Mouse (Mus musculus) adrenal gland, postnatal 25 days (tissue): ENCODE measurements around the gene Lmo1. TPM values are rescaled to one million over a fixed set of nuclear protein-coding genes. Genes with fewer than 3 reads are reported as not detected.

Source experiments
- DNase-seq: peaks from one replicate; pipeline ENCODE4 v3.0.0; 2021; ENCODE audit warnings: mixed read lengths
- total RNA-seq: library from RNA; stranded (reverse); gene quantifications from 2 replicates; pipeline ENCODE4 v1.2.3, GENCODE M21; 2021

Lmo1 gene
- total RNA-seq, 1 experiment from 2014 or later, result 6.0 TPM

DNA sequence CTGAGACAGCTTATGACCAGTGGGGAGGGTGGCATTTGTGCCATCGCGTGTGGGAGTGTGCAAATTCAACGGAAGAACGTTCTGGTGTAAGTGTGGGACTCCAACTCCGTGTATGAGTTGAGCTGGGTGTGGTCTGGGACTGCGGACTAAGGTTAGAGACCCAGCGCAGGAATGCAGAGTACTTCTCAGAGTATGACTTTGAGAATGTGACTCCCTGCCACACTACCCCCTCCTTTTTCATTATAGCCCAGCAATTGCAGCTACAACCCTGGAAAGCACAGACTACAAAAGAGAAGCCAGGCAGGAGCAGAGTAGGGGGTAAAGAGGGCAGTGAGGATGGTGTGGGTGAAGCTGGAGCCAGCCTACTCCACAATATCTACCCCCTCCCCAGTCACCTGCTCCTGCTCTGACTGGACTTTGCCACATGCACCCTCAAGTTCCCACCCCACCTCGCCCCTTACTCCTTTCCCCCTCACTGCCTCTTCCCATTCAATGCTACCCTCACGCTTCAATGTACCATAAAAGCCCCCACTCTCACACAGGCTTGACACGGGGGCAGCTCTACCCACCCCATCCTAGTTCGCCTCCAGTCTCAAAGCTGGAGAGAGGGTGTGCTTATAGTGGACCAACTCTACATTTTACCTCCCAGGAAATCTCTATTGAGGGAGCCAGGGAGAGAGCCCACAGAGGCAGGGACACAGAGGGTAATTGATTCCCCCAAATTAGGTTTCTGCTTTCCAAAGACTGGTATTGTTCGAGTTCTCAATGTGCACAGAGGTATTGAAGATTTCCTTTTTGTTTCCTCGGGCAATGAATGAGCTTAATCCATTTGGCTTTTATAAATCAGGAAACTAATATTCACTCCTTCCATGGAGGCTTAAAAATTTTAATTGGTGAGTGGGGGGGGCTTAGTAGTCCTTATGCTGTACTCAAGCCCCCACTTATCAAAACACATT, 941 bp upstream of the Lmo1 start:
- DNase-seq, result no peak

DNA sequence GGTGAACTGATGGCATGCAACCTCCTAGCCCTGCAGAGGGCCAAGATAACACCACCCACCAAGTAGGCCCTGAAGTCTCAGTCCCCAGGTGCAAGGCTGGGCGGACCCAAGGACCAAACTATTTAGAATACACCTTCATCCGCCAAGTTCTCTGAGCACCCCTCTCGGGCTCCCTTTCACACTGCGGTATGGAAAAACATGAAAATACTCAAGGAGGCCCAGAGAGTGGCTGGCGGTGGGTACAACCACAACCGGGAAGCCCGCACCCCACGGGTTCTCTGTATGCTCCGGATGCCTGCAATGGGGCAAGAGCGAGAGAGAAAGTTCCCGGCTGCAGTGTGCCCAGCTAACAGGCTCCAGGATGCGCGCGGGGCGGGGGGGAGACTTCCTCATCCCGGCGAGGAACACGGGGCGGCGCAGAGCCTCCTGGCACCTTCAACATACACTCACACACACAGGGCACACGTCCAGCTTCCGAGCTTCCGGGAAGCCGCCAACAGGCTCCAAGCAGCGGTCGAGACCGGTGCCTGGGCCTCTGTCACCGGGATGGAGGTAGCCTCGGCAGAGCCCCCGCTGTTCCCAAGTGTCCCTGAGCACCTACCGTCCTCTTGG, 564 bp downstream of the Lmo1 start:
- DNase-seq, result peak; percentile 44

- no peak for DNase-seq
Measured at GRCm38 (mm10) chr7:109171874-109172273, 3.1 kb downstream of the Lmo1 start.

DNA sequence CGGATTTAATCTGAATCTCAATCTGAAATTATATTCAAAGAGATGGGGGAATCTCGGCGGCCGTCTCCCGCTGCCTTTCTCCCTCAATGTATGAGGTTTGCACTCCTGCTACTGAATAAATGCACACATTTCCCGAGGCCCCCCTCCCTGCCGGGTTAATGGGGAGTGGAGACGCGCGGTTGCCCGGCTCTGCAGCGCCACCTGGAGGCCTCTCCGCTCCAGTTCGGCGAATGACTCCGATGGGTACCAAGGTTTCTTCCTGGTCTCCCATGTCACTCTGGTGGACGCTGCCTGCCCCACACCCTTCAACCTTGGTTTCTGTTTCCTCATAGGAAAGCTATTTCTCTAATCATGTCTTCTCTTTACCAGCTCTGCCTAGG, 4.6 kb downstream of the Lmo1 start:
- DNase-seq, result peak; percentile 90

GRCm38 (mm10) chr7:109169505-109170440, 5.2 kb downstream of the Lmo1 start:
- DNase-seq, result peak; percentile 43

DNA sequence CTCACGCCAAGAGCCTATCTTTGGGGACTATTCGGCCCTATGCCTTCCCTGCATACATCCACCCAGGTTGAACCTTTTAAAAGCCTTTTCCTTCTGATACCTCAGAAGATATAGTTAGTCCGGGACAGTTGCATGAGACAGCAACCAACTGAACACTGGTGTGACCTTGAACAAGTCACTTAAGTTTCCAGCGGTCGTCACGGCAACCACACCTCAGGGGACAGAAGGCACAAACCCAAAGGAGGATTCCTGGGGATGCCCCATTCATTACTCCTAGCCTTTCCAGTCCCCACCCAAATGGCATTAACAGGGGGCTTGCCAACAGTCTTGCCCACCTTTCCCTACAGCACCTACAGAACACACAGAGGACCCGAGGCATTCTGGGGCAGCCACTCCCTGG, 6.3 kb downstream of the Lmo1 start:
- no peak for DNase-seq

- DNase-seq, result no peak
Measured at GRCm38 (mm10) chr7:109165931-109166585, 8.9 kb downstream of the Lmo1 start.

DNA sequence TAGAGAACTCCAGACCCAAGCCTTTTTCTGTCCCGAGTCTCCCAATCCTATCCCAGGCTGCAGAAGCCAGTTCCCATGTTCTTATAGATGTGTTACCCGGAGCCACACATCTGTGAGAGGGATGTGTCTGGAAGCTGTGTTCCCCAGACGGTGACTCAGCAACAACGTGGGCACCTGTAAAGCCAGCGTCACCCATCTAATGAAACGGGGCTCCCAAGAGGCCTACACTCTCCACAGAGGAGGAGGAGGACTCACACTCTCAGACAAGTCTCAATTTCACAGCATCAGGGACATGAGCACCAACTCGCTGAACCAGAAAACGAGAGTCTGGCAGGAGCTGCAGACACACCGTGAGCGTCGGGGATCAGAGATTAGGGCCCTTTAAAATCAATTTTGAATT, 20.7 kb downstream of the Lmo1 start:
- DNase-seq, result no peak

GRCm38 (mm10) chr7:109153538-109153937, 21.5 kb downstream of the Lmo1 start:
- DNase-seq, result no peak

DNA sequence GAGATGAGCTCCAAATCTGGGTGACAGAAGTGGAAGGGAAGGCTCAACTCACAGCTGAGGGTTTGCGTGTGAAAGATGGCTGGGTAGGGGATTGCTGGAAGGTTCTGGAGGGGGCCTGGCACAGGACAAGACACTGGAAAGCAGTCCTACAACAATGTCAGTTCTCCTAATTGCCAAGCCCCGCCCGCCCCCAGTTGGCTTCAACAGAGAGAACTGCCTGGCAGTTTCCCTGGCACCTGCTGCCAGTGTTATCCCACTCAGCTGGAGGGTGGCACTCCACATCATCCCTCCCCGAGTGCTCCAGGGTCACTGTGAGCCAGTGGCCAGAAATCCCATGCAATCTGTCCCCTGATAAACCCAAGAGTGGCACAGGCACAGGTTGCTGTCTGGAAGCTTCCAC, 23.9 kb downstream of the Lmo1 start:
- DNase-seq, result no peak

- DNase-seq, result no peak
Measured at GRCm38 (mm10) chr7:109145211-109145610, 29.8 kb downstream of the Lmo1 start.

DNA sequence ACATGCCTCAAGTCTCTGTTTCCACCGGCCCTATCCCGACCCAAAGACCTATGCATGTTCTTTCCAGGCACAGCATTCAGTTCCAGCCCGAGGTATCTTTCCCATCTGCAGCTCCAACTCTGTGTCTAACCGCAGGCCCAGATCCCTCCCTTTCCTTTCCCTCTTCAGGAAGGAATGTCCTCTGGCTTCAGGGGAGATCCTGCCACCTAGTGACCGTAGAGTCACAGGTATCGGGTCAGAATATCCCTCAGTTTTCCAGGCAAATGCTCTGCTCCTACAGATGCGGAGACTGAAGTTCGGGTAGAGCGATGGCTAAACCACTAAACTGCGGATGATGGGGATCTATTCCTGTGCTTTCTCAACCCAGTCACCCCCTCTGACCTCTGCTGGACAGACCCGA, 30.3 kb downstream of the Lmo1 start:
- no peak for DNase-seq

DNA sequence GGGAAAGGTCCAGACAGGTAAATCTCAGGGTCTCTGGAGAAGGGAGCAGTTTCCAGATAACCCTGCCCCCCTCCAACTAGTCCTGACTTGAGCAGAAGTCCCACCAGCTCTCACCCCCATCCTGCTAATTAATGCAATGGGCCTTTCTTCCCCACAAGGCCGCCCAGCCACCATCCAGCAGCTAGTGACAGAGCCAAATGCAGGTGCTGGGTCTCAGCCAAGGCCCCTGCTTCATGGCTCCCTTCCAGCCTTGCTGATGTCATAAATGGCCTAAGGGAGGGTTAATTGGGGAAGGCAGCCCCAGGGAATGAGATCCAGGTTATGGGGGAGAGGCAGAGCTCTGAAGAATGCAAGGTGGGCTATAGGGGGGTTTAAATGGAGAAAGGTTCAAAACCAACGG, 32.4 kb downstream of the Lmo1 start:
- peak; percentile 66 for DNase-seq

DNA sequence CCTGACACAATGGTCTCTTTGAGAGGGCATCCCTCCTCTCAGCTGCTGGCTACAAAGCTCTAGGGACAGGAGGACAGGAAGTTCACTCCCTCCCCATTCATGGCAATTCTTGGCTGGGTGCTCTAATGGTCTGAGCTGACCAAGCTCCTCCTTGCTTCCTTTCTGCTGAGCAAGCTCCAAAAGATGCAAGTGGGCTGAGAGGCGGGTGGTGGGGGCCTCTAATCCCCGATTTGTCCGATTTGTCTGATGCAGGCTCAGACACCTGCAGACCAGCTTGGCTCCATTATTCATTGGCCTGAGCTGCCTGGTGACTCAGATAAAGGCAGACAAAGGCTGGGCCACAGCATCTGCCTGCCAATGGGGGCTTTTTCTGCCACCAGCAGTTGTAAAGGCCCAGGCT, 33.3 kb downstream of the Lmo1 start:
- no peak for DNase-seq

- DNase-seq, result no peak
Measured at GRCm38 (mm10) chr7:109141054-109141453, 34.0 kb downstream of the Lmo1 start.

DNA sequence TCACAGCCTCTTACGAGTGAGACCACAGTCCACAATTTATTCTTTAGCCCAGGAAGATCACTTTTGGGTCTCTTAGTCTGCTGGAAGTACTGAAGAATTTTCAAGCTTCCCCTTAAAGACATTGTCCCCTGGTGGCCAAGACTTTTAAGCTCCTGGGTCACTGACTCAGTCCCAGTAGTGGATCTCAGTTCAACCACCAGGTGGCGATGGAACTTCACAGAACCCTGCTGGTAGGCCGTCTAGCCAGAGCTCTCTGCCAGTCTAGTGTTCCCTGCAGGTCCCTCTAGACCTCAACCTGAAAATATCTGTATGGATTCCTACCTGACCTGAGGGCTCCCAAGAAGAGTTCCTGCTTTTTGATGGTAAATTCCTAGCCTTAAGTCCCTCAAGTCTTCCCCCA, 35.6 kb downstream of the Lmo1 start:
- peak; percentile 86 for DNase-seq

DNA sequence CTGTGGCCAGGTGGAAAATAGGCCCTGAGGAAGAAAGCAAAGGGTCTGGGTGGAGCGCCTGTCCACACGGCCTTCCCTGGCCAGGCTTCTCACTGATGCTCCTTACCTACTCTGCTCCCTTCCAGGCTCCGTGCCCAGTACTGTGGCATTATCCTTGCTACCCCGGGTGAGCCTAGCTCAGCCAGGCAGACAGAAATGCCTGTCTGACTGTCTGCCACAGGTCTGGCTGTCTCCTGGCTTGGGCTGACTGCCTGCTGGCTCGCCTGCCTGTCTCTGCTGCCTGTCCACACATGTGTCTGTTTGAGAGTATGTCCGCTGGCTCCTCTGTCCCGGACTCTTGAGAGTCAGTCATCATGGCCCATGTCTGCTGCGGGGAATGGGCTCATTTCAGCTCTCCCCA, 37.6 kb downstream of the Lmo1 start:
- DNase-seq, result no peak

GRCm38 (mm10) chr7:109131565-109131964, 43.4 kb downstream of the Lmo1 start:
- no peak for DNase-seq

DNA sequence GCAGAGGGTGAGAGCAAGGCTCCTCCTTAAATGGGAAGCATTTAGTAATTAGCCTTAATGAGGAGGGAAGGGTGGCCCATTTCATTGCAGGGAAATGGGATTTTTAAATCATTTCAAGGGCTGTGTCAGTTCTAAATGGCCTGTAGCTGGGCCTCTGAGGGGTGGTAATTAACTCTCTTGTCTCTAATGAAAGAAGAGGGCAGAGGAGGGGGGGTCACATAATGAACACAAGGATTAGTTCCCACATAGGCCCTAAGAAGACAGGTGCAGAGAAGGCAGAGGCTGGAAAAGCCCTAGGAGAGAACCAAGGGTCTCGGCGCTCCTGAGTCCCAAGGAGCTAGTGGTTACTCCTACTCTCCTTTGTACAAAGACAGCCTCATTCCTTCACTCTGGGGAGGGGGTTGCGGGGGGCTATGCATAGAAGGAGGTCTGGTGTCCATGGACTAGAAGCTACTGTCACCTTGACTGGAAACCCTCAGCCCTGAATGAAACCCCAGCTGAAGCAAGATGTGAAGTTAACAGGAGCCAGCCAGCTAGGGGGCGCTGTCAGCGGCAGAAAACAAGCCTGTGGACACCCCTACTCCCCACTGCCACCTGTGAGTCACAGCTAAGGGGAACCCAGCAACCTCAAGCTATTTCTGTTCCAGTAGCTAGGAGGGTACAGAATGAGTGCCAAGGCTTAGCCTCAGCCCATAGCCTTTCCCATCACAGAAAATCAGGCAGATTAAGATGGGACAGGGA, 44.9 kb downstream of the Lmo1 start:
- DNase-seq, result no peak

DNA sequence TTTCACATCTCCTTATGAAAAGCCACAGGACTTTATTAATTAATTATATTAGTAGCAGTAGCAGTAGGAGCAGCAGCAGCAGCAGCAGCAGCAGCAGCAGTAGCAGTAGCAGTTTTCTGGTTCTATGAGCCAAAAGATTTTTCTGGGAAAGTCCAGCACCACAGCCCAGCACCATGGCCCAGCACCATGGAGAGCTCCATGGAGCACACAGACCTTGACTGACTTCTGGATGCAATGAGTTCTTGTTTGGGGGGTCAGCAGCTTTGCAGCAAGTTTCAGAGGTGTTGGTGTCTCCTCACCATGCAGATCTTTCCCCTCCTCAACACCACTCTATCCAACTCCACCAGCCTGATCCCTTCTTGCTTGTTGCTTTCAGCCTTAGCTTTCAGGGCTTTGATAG, 45.6 kb downstream of the Lmo1 start:
- DNase-seq, result peak; percentile 61

GRCm38 (mm10) chr7:109115929-109116328, 59.1 kb downstream of the Lmo1 start:
- no peak for DNase-seq
